Mouse (Mus musculus): ENCODE measurements at regions not wholly inside any gene's neighbourhood (a gene's known extent, or its start where the extent isn't known, plus 50 kb on each side); places are given as distances from the start of the nearest gene placed in this dataset.

DNA sequence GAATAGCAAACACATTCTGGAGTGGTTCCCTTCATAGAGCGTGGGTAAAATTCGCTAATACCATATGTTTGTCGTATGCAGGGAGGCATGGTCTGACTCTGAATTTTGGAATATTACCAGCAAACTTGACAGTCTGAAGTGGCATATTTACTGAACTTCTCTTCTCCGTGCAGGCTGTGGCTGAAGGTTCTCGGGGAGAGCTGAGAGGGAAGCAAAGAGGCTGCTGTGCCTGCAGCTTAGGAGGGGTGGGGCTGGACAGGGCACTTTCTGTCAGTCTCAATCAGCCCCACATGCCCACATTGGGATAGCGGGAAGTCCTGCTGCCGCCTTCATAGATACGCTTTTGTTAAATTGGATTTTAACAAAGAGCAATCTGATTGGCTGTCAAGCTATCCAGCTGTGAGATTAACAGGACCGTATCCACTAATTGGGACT is 584.8 kb upstream of the Mpdz start:
- no peak for TF ChIP-seq POLR2A (IDR thresholded peaks at IDR 0.05; ENCODE audit: low read depth, low read length)
- TF ChIP-seq CTCF (IDR thresholded peaks at IDR 0.05; ENCODE audit: extremely low read depth, insufficient read depth, insufficient read length, insufficient replicate concordance): no peak
- H3K36me3 ChIP-seq (ENCODE audit: control insufficient read depth, insufficient read depth, low read length): no peaks in the 10 kb centered on the region
- H3K4me3 ChIP-seq (ENCODE audit: extremely low read depth, insufficient read depth, insufficient read length): no peak overlapping the region
- H3K4me1 ChIP-seq (ENCODE audit: control insufficient read depth, insufficient read depth, insufficient read length): no peaks in the 10 kb centered on the region
- no peak for DNase-seq (ENCODE audit: low read depth in 1 of 2, low spot score in 2 of 2)
- H3K27me3 ChIP-seq (ENCODE audit: control insufficient read depth, insufficient read depth, low read length): no peaks in the 10 kb centered on the region
- H3K27ac ChIP-seq (ENCODE audit: insufficient read depth, low read length): no peak overlapping the region
- 85% methylated on average over 9 of the region's 9 CpGs for WGBS

GRCm38 (mm10) chr4:82001406-82001732 is 558.8 kb upstream of the Mpdz start:
- no peaks in the 10 kb centered on the region for H3K4me1 ChIP-seq (ENCODE audit: control insufficient read depth, insufficient read depth, insufficient read length)
- TF ChIP-seq CTCF (IDR thresholded peaks at IDR 0.05; ENCODE audit: extremely low read depth, insufficient read depth, insufficient read length, insufficient replicate concordance): no peak
- H3K4me3 ChIP-seq (ENCODE audit: extremely low read depth, insufficient read depth, insufficient read length): no peak overlapping the region
- no peak overlapping the region for H3K27ac ChIP-seq (ENCODE audit: insufficient read depth, low read length)
- no peaks in the 10 kb centered on the region for H3K27me3 ChIP-seq (ENCODE audit: control insufficient read depth, insufficient read depth, low read length)
- H3K36me3 ChIP-seq (ENCODE audit: control insufficient read depth, insufficient read depth, low read length): no peaks in the 10 kb centered on the region
- 85% methylated on average over 6 of the region's 6 CpGs for WGBS
- DNase-seq (ENCODE audit: low read depth in 1 of 2, low spot score in 2 of 2): no peak

DNA sequence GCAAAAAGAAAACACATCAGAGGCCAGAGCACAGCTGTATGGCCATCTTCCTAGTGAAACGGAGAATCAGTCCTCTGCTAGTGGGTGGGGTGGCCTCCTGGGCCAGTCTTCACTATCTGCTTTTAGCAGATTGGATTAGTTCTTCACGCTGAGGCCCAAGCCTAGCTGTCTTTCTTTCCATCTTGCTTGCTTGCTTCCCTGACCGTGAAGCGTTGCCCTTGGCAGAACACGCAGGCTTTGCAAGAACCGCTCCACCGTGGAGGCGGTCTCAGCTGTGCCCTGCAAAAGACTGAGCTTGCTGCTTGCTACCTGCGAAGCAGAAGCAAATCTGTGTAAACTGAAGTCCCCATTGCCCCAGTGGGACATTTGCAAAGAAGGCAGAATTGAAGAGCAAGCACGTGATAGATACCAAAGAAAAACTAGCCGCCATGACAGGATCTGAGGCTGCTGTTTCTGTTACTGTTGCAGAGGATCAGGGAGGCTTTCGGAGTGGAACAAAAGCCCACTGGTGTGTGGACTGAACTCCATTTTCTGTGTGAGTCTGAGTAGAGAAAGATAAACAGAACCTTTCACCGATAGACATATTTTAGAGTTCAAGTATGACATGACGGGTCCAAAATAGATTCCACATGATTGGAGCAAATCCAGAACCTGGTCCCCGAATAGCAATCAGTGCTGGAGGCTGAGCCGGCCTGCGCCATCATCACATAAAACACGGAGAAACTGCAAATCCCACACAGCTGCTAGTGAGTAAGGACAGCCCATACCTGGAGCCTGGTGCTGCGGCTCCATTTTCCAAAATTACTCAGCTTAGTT is 558.2 kb upstream of the Mpdz start:
- Histone ChIP-seq H3K27ac (ENCODE audit: insufficient read depth, low read length) (no peak overlapping the region), H3K4me3 (ENCODE audit: extremely low read depth, insufficient read depth, insufficient read length) (no peak overlapping the region), H3K4me1 (ENCODE audit: control insufficient read depth, insufficient read depth, insufficient read length) (no peaks in the 10 kb centered on the region), H3K36me3 (ENCODE audit: control insufficient read depth, insufficient read depth, low read length) (no peaks in the 10 kb centered on the region), H3K27me3 (ENCODE audit: control insufficient read depth, insufficient read depth, low read length) (no peaks in the 10 kb centered on the region)
- no peak for DNase-seq (ENCODE audit: low read depth in 1 of 2, low spot score in 2 of 2)
- WGBS: 89% methylated on average over 19 of the region's 19 CpGs
- TF ChIP-seq CTCF (IDR thresholded peaks at IDR 0.05; ENCODE audit: extremely low read depth, insufficient read depth, insufficient read length, insufficient replicate concordance) (no peak), POLR2A (IDR thresholded peaks at IDR 0.05; ENCODE audit: low read depth, low read length) (no peak)

DNA sequence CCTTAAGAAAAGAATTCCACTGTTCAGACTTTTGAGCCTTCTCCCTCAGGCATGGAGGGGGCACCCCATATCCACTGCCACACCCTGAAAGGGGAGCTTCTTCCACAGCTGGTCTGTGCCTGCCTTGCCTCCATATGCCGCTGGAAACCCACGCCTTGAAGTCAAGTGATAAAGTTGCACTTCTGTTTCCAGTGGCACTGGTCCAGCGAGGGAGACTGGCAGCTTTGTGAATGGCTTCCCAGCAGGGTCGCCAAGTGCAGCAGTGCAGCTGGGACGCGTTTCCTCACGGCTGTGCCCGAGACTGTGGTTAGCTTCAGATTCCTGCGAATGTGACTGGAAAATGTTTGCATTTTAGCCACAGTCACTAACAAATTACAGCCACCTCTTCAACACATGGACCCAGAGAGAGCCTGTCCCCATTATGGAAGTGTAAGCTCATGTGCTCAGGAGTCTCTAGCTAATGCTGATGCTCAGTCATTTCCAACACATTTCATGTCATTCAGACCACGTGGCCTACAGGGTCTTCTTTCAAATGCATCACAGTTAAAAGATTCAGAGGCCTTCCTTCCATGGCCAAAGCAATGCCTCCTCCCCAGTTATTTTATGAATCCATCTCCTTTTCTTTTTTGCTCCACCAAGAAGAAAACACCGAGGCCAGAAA is 557.2 kb upstream of the Mpdz start:
- Histone ChIP-seq H3K27ac (ENCODE audit: insufficient read depth, low read length) (no peak overlapping the region), H3K36me3 (ENCODE audit: control insufficient read depth, insufficient read depth, low read length) (no peaks in the 10 kb centered on the region), H3K27me3 (ENCODE audit: control insufficient read depth, insufficient read depth, low read length) (no peaks in the 10 kb centered on the region), H3K4me1 (ENCODE audit: control insufficient read depth, insufficient read depth, insufficient read length) (no peaks in the 10 kb centered on the region), H3K4me3 (ENCODE audit: extremely low read depth, insufficient read depth, insufficient read length) (no peak overlapping the region)
- DNase-seq (ENCODE audit: low read depth in 1 of 2, low spot score in 2 of 2): no peak
- 68% methylated on average over 11 of the region's 11 CpGs for WGBS
- TF ChIP-seq CTCF (IDR thresholded peaks at IDR 0.05; ENCODE audit: extremely low read depth, insufficient read depth, insufficient read length, insufficient replicate concordance): no peak
- no peak for TF ChIP-seq POLR2A (IDR thresholded peaks at IDR 0.05; ENCODE audit: low read depth, low read length)

DNA sequence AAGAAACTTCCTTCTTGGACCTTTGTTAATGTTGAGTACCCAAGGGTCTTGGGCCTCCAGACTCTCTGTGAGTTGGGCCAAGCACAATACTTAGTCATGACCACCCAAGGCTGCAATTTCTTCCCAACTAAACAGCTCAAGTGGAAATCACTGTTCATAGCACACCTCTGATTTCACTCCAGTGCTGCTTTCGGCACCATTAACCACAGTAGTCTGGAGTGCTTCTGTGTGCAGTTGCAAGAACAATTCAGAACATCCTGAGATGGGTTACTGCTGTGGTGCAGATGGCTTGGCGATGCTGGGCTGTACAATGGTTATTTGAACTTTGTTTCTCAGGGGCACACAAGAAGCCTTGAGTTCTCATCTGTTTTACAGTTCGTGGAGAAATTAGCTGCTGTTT is 556.5 kb upstream of the Mpdz start:
- H3K27me3 ChIP-seq (ENCODE audit: control insufficient read depth, insufficient read depth, low read length): no peaks in the 10 kb centered on the region
- 79% methylated on average over 3 of the region's 3 CpGs for WGBS
- TF ChIP-seq POLR2A (IDR thresholded peaks at IDR 0.05; ENCODE audit: low read depth, low read length): no peak
- no peak for TF ChIP-seq CTCF (IDR thresholded peaks at IDR 0.05; ENCODE audit: extremely low read depth, insufficient read depth, insufficient read length, insufficient replicate concordance)
- no peaks in the 10 kb centered on the region for H3K36me3 ChIP-seq (ENCODE audit: control insufficient read depth, insufficient read depth, low read length)
- no peak overlapping the region for H3K4me3 ChIP-seq (ENCODE audit: extremely low read depth, insufficient read depth, insufficient read length)
- H3K27ac ChIP-seq (ENCODE audit: insufficient read depth, low read length): no peak overlapping the region
- no peaks in the 10 kb centered on the region for H3K4me1 ChIP-seq (ENCODE audit: control insufficient read depth, insufficient read depth, insufficient read length)
- DNase-seq (ENCODE audit: low read depth in 1 of 2, low spot score in 2 of 2): no peak

GRCm38 (mm10) chr4:81996445-81996844 is 553.8 kb upstream of the Mpdz start:
- TF ChIP-seq CTCF (IDR thresholded peaks at IDR 0.05; ENCODE audit: extremely low read depth, insufficient read depth, insufficient read length, insufficient replicate concordance): no peak
- TF ChIP-seq POLR2A (IDR thresholded peaks at IDR 0.05; ENCODE audit: low read depth, low read length): no peak
- Histone ChIP-seq H3K4me3 (ENCODE audit: extremely low read depth, insufficient read depth, insufficient read length) (no peak overlapping the region), H3K27me3 (ENCODE audit: control insufficient read depth, insufficient read depth, low read length) (no peaks in the 10 kb centered on the region), H3K36me3 (ENCODE audit: control insufficient read depth, insufficient read depth, low read length) (no peaks in the 10 kb centered on the region), H3K4me1 (ENCODE audit: control insufficient read depth, insufficient read depth, insufficient read length) (no peaks in the 10 kb centered on the region), H3K27ac (ENCODE audit: insufficient read depth, low read length) (no peak overlapping the region)
- DNase-seq (ENCODE audit: low read depth in 1 of 2, low spot score in 2 of 2): no peak
- WGBS: 81% methylated on average over 3 of the region's 3 CpGs

DNA sequence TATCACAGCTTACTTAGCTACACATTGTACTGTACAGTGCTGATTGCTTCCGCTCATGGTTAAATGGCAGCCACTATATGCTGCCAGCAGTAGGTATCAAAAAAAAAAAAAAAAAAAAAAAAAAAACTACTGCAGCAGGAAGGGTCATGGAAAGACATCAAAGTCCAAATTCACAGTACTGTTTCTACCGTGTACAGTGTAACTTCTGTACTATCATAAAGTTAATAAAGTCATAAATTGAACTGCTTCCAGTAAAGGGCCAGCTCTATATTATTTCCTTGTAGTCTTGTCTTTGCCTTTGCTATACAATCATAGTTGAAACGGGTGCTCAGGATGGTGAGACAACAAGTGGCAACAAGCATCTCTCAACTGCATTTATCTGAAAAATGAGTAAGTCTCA is 552.6 kb upstream of the Mpdz start:
- no peak for TF ChIP-seq POLR2A (IDR thresholded peaks at IDR 0.05; ENCODE audit: low read depth, low read length)
- no peak for TF ChIP-seq CTCF (IDR thresholded peaks at IDR 0.05; ENCODE audit: extremely low read depth, insufficient read depth, insufficient read length, insufficient replicate concordance)
- Histone ChIP-seq H3K4me1 (ENCODE audit: control insufficient read depth, insufficient read depth, insufficient read length) (no peaks in the 10 kb centered on the region), H3K27me3 (ENCODE audit: control insufficient read depth, insufficient read depth, low read length) (no peaks in the 10 kb centered on the region), H3K4me3 (ENCODE audit: extremely low read depth, insufficient read depth, insufficient read length) (no peak overlapping the region), H3K27ac (ENCODE audit: insufficient read depth, low read length) (no peak overlapping the region), H3K36me3 (ENCODE audit: control insufficient read depth, insufficient read depth, low read length) (no peaks in the 10 kb centered on the region)
- no peak for DNase-seq (ENCODE audit: low read depth in 1 of 2, low spot score in 2 of 2)
- 88% methylated on average over 3 of the region's 3 CpGs for WGBS

Measured in spleen, adult 2 months (tissue).